Mouse (Mus musculus) kidney, adult 2 months (tissue): Measurements from ENCODE around the gene Tada3. TPM values are rescaled to one million over a fixed set of nuclear protein-coding genes. Genes with fewer than 3 reads are reported as not detected.

Experiments
- DNase-seq: peaks from one replicate; pipeline ENCODE4 v3.0.0; 2021
- H3K27ac ChIP-seq: fragments of 200-500 bp; 2 replicates; pipeline ENCODE4 v1.5.1; 2012; ENCODE audit warnings: low read depth, low read length, control low read depth, inconsistent platforms; ENCODE audit not compliant: insufficient read depth
- H3K27me3 ChIP-seq: fragments of 200-500 bp; replicated peaks from 2 replicates; pipeline ENCODE4 v1.6.1; 2012; ENCODE audit warnings: mild to moderate bottlenecking, moderate library complexity, low read length, inconsistent platforms; ENCODE audit not compliant: control insufficient read depth, insufficient read depth
- H3K36me3 ChIP-seq: fragments of 200-500 bp; 2 replicates; pipeline ENCODE4 v1.6.1; 2012; ENCODE audit warnings: mild to moderate bottlenecking, moderate library complexity, low read length, inconsistent platforms; ENCODE audit not compliant: control insufficient read depth, insufficient read depth
- H3K4me1 ChIP-seq: fragments of 200-500 bp; 2 replicates; pipeline ENCODE4 v1.6.1; 2011; ENCODE audit warnings: low read length; ENCODE audit not compliant: control insufficient read depth, insufficient read depth
- H3K4me3 ChIP-seq: fragments of 200-500 bp; 2 replicates; pipeline ENCODE4 v1.5.1; 2011; ENCODE audit warnings: mild to moderate bottlenecking, low read depth, low read length, control low read depth; ENCODE audit not compliant: insufficient read depth
- CTCF ChIP-seq: fragments of 200-500 bp; conservative IDR thresholded peaks from 2 replicates; pipeline ENCODE4 v1.5.1; 2011; ENCODE audit warnings: low read depth, mild to moderate bottlenecking, control low read depth, low read length, moderate library complexity, mixed read lengths; ENCODE audit not compliant: insufficient read depth, insufficient read length
- POLR2A ChIP-seq: fragments of 200-500 bp; IDR thresholded peaks from one replicate; pipeline ENCODE4 v1.6.1; 2011; ENCODE audit warnings: low read depth, low read length, control low read depth
- WGBS: fragments of 180-500 bp; shearing (Covaris S2); methylation state at CpG from one replicate; pipeline ENCODE4 v1.1.7; 2018; 5-methylcytosine and 5-hydroxymethylcytosine counted together
- polyA plus RNA-seq: library from polyadenylated mRNA; depleted of rRNA; stranded (reverse); fragments of >200 nt; gene quantifications from 2 replicates; pipeline ENCODE4 v1.2.3, GENCODE M21; 2012

Tada3 gene
- polyA plus RNA-seq, 1 experiment: 23.5 TPM

DNA sequence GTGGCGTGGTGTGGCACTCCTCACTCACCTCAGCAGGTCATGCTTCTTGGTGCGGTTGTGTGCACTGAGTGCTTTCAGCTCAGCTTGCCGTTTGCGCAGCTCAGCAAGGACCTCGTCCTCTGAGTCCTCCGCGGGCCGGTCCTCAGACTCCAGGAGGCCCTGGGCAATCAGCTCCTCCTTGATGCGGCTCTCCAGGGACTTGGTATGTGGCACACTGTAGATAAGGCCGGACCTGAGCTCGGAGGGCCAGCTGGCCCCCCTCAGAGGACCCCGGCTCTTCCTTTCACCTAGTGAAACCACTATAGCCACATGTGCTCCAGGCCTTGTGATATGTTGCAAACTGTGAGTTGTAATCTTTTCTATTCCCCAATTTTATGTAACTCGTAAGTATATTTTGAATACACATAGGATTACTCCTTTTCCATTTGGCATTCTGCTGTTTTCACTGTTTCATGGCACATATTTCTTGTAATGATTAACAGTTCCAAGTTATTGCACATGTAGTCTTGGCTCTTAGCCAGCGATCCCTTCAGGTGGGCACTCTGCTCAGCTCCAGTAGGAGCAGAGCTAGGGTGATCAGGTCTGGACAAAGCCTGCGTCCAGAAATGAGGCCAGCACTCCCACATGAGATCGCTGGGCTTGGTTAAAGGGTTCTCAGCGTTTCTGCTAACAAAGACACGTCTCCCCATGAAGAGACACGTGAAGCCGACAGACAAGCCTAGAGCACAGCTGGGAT, 7.3 kb downstream of the Tada3 start:
- Histone ChIP-seq H3K27me3 (no peaks in the 10 kb centered on the region), H3K36me3 (no peaks in the 10 kb centered on the region; the same call in none of the 2 replicates), H3K27ac (no peak overlapping the region), H3K4me1 (peaks cover 3% of the 10 kb centered on the region; the same call in 1 of the 2 replicates), H3K4me3 (no peak overlapping the region)
- DNase-seq: no peak
- TF ChIP-seq POLR2A: no peak
- no peak for TF ChIP-seq CTCF
- WGBS: 64% methylated on average over 20 of the region's 20 CpGs

DNA sequence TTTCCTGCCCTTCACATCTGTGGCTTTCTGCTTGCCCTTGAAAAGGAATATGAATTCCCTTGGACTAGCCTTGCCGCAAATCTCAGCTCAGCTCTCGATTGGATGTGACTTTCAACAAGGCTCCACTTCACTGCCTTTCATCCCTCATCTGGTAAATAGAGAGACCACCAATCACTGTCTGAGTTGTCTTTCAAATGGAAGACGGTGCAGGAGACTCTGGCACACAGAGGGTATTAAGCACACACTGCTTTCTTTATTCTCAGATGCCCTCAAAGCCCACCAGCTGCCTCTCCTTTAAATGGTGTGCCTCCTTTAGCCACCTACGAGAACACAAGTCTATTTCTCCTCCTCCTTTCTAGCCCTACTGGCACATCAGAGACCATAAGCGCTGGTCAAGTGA, 9.1 kb downstream of the Tada3 start:
- H3K27me3 ChIP-seq: no peaks in the 10 kb centered on the region
- no peak overlapping the region for H3K4me3 ChIP-seq
- H3K27ac ChIP-seq: no peak overlapping the region
- no peak for DNase-seq
- H3K36me3 ChIP-seq: no peaks in the 10 kb centered on the region; the same call in 1 of the 2 replicates
- 88% methylated on average over 5 of the region's 5 CpGs for WGBS
- TF ChIP-seq POLR2A: no peak
- no peak for TF ChIP-seq CTCF
- peaks cover 3% of the 10 kb centered on the region; the same call in 1 of the 2 replicates for H3K4me1 ChIP-seq

DNA sequence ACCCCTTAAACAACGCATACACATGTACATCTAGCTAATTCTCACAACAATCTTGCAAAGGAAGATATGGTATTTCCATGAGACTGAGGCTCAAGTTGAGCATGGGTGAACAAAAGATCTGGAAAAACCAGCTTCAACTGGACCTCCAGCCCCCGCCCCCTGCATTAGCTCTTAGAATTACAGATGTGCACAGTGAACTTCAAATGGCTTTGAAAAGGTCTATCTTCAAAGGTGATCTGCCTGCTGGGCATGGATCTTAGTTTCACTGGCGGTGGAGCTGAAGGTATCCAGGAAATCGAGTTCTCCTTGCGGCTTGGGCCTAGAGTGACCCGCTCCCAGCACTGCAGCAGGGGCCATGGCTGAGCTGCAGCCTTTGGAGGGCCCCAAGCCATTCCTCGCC, 9.6 kb downstream of the Tada3 start:
- TF ChIP-seq POLR2A (no peak), CTCF (no peak)
- Histone ChIP-seq H3K36me3 (no peaks in the 10 kb centered on the region; the same call in 1 of the 2 replicates), H3K27ac (no peak overlapping the region), H3K4me1 (peaks cover 3% of the 10 kb centered on the region; the same call in 1 of the 2 replicates), H3K4me3 (no peak overlapping the region), H3K27me3 (no peaks in the 10 kb centered on the region)
- DNase-seq: no peak
- WGBS: 84% methylated on average over 7 of the region's 7 CpGs

DNA sequence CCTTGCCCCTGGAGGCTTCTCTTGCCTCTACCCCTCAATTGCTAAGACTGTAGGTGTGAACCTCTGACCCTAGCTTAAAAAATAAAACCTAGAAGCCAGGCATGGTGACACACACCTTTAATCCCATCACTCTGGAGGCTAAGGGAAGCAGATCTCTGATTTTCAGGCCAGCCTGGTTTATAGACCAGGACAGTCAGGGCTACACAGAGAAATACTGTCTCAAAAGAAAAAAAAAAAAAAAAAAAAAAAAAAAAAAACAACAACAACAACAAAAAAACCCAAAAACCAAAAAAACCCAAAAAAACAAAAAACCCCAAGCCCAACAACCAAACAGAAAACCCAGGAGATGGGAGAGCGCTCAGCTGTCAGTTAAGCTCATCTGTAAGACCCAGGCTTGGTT, 10.1 kb downstream of the Tada3 start:
- WGBS: 96% methylated on average over 1 of the region's 1 CpGs
- no peaks in the 10 kb centered on the region for H3K27me3 ChIP-seq
- DNase-seq: no peak
- TF ChIP-seq POLR2A: no peak
- no peak for TF ChIP-seq CTCF
- no peak overlapping the region for H3K27ac ChIP-seq
- H3K36me3 ChIP-seq: no peaks in the 10 kb centered on the region; the same call in 1 of the 2 replicates
- H3K4me3 ChIP-seq: no peak overlapping the region
- peaks cover 3% of the 10 kb centered on the region; the same call in 1 of the 2 replicates for H3K4me1 ChIP-seq

DNA sequence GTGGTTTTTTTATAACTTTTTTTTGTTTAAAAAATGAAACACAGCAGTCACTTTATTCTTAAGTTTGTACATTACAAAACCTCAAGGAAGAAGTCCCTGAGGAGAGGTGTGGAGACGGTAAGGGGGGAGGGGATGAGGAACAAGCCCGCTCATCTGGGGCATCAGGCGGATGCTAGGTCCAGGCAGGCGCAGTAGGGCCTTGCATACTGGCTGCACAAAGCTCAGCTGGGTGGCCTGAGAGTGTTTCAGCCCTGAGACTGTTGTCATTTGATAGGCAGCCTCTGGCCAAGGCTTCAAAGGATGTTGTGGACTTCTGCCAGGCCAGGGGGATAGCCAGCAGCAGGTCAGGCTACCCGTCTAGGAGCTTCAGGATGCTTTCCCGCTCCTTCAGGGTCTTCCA, 11.0 kb downstream of the Tada3 start:
- no peak overlapping the region for H3K27ac ChIP-seq
- DNase-seq: no peak
- no peaks in the 10 kb centered on the region for H3K27me3 ChIP-seq
- WGBS: 93% methylated on average over 6 of the region's 6 CpGs
- no peak overlapping the region for H3K4me3 ChIP-seq
- no peaks in the 10 kb centered on the region; the same call in 1 of the 2 replicates for H3K36me3 ChIP-seq
- peaks cover 3% of the 10 kb centered on the region; the same call in 1 of the 2 replicates for H3K4me1 ChIP-seq
- TF ChIP-seq CTCF (no peak), POLR2A (no peak)

DNA sequence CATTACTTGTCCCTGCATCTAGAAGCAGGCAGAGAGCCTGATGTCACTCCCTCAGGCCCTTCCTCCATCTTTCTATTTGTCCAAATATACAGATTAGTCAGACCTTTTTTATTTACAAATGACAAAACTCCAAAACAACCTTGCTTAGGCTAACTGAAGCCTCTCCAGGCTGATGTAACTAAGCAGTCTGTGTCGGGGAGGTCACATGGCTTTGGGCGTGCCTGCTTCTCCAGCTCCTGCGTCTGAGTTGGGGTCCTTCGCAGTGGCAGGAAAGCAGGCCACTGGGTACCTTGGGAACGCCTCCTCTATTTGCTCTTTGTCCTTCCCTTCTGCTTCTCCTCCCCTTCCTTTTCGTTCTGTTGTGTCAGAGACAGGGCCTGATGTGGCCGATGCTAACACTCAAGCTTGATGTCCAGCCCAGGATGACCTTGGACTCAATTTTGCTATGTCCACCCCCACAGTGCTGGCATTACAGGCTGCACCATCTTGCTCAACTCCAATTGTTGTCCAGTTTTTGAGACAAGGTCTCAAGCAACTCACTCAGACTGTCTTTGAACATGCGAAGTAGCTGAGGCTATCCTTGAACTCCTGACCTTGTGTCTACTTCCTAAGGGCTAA, 13.1 kb downstream of the Tada3 start:
- no peaks in the 10 kb centered on the region for H3K36me3 ChIP-seq
- DNase-seq: no peak
- H3K4me1 ChIP-seq: no peaks in the 10 kb centered on the region
- no peaks in the 10 kb centered on the region for H3K27me3 ChIP-seq
- no peak overlapping the region for H3K27ac ChIP-seq
- TF ChIP-seq POLR2A (no peak), CTCF (no peak)
- WGBS: 80% methylated on average over 8 of the region's 8 CpGs
- no peak overlapping the region for H3K4me3 ChIP-seq

DNA sequence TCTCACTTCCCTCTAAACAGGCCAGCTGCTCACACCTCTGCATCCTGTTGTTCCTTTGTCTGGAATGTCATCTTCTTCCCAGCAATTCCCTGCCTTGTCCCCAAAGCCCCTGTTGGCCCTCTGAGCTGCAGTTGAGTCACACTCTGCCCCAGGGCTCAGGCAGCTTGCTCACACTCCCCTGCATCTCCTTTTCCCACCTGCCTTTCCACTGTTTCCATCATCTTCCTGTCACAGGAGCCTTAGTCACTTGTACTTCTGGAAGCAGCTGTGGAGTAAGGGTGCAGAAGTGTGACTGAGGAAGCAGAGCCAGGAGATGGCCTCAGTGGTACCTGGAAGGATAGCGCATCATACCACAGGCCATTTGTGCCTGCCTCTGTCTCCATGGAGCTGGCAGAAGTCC, 15.4 kb downstream of the Tada3 start:
- no peaks in the 10 kb centered on the region for H3K27me3 ChIP-seq
- no peak for TF ChIP-seq CTCF
- TF ChIP-seq POLR2A: no peak
- no peak overlapping the region for H3K27ac ChIP-seq
- WGBS: 100% methylated on average over 1 of the region's 1 CpGs
- no peak for DNase-seq
- no peak overlapping the region for H3K4me3 ChIP-seq
- H3K4me1 ChIP-seq: no peaks in the 10 kb centered on the region
- H3K36me3 ChIP-seq: no peaks in the 10 kb centered on the region
